Mouse (Mus musculus) E14TG2a.4 (cell line): ENCODE measurements at regions not wholly inside any gene's neighbourhood (a gene's known extent, or its start where the extent isn't known, plus 50 kb on each side); places are given as distances from the start of the nearest gene placed in this dataset.

Experiments used
- H3K27me3 ChIP-seq: 2 replicates; pipeline ENCODE4 v1.6.1; 2014; ENCODE audit warnings: low read length, control low read depth; ENCODE audit not compliant: insufficient read depth
- H3K36me3 ChIP-seq: 2 replicates; pipeline ENCODE4 v1.6.1; 2014; ENCODE audit warnings: low read length, control low read depth; ENCODE audit not compliant: insufficient read depth
- H3K4me1 ChIP-seq: replicated peaks from 2 replicates; pipeline ENCODE4 v1.6.1; 2014; ENCODE audit warnings: low read depth, low read length, control low read depth
- H3K4me3 ChIP-seq: replicated peaks from 2 replicates; pipeline ENCODE4 v1.5.1; 2014; ENCODE audit warnings: mild to moderate bottlenecking, low read length
- H3K9me3 ChIP-seq: 2 replicates; pipeline ENCODE4 v1.6.1; 2014; ENCODE audit warnings: low read length, control low read depth
- CTCF ChIP-seq: conservative IDR thresholded peaks from 2 replicates; pipeline ENCODE4 v1.5.1; 2014; ENCODE audit warnings: low read length
- NANOG ChIP-seq: IDR thresholded peaks from 2 replicates; pipeline ENCODE4 v1.6.1; 2014; ENCODE audit warnings: borderline replicate concordance, low read length, mixed read lengths
- POU5F1 ChIP-seq: IDR thresholded peaks from 2 replicates; pipeline ENCODE4 v1.6.1; 2014; ENCODE audit warnings: low read length, borderline replicate concordance

DNA sequence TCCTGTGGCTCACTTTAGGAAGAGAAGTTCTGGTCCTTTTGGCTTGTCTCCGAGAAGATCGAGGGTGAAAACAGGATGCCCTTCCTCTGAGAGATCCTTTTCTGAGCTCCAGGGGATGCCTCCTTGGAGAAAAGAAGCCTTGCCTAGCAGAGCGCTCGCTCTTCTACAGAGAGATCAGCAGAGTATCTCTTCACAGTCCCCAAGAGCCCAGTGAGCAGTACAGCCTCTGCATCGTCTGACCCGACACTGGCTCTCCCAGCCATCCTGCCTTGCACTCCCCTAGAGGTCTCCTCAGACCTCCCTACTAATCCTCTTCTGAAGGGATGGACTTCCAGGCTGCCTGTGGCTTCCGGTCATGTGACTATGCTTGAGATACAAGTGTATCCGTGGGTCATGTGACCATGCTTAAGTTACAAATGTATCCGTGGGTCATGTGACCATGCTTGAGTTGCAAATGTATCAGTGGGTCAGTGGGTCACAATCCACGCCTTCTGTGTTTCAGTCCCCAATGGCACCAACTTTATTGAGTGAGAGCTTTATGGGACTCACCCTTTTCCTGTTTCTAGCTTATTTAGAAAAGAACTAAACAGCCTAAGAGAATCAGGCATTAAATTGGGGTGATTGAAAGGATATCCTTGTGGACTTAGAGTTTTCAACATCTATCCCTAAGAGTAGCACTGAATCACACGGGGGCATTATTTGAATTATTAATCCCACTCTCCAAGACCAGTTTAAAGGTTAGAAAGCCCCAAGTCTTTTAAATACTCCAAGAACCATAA lies 59.8 kb upstream of the Cpm start:
- Histone ChIP-seq H3K9me3 (peaks cover 9% of the 10 kb centered on the region; the same call in 1 of the 2 replicates), H3K27me3 (peaks cover 46% of the 10 kb centered on the region), H3K36me3 (no peaks in the 10 kb centered on the region), H3K4me1 (peaks cover 15% of the 10 kb centered on the region), H3K4me3 (no peak overlapping the region)
- TF ChIP-seq POU5F1 (no peak), NANOG (no peak), CTCF (no peak)

DNA sequence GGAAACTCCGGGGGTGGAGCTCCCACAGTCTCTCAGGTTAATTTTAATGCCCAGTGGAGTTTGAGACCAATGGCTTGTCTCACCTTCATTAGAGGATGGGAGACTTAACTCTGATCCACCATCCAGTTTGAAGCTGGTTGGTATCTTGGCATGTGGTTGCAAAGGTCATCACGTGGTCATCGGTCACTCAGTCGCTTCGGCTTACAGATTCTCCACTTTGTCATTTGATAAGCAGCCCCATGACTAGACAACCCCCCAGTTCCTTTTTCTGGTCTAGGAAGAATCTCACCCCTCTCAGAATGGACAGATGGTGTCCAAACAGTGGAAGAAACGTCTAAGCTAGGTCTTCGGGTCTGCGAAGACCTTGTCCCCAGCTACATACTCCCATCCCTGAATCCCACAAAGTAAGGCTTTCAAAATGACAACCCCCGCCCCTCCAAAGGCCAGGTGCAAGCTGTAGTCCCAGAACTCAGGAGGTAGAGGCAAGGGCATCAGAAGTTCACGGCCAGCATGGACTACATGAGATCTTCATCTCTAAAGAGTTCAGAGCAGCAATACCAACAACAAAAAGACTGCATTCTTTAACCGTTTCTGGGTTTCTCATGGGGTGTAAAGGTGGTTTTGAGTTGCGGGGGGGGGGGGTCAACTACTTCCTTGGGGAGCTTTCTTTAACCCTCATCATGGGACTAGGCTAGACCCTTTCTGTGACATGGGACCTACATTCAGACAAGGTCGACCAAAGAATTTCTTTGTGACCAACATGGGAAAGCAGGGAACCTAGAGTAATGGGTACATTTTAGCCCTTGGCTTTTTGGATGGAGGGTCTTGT lies 60.6 kb upstream of the Cpm start:
- H3K27me3 ChIP-seq = peaks cover 44% of the 10 kb centered on the region
- H3K36me3 ChIP-seq = no peaks in the 10 kb centered on the region
- H3K4me1 ChIP-seq = peaks cover 15% of the 10 kb centered on the region
- H3K4me3 ChIP-seq = no peak overlapping the region
- H3K9me3 ChIP-seq = peaks cover 9% of the 10 kb centered on the region; the same call in 1 of the 2 replicates
- no peak for TF ChIP-seq NANOG
- TF ChIP-seq CTCF = no peak
- no peak for TF ChIP-seq POU5F1

DNA sequence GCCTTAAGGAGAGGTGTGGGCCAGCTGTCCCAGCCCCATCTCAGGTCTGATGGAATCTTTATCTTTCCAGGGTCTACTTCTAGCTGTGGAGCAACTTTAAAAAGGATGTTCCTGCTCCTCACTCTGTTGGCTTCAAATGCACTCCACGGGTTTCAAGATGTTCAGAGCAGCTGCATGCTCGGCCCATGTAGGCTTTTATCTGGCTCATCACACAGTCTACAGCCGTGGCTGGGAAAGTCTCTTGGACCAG lies 61.2 kb upstream of the Cpm start:
- H3K4me3 ChIP-seq = no peak overlapping the region
- H3K27me3 ChIP-seq = peaks cover 42% of the 10 kb centered on the region
- no peaks in the 10 kb centered on the region for H3K36me3 ChIP-seq
- peaks cover 15% of the 10 kb centered on the region for H3K4me1 ChIP-seq
- TF ChIP-seq CTCF (no peak), POU5F1 (no peak), NANOG (no peak)
- peaks cover 9% of the 10 kb centered on the region; the same call in 1 of the 2 replicates for H3K9me3 ChIP-seq

DNA sequence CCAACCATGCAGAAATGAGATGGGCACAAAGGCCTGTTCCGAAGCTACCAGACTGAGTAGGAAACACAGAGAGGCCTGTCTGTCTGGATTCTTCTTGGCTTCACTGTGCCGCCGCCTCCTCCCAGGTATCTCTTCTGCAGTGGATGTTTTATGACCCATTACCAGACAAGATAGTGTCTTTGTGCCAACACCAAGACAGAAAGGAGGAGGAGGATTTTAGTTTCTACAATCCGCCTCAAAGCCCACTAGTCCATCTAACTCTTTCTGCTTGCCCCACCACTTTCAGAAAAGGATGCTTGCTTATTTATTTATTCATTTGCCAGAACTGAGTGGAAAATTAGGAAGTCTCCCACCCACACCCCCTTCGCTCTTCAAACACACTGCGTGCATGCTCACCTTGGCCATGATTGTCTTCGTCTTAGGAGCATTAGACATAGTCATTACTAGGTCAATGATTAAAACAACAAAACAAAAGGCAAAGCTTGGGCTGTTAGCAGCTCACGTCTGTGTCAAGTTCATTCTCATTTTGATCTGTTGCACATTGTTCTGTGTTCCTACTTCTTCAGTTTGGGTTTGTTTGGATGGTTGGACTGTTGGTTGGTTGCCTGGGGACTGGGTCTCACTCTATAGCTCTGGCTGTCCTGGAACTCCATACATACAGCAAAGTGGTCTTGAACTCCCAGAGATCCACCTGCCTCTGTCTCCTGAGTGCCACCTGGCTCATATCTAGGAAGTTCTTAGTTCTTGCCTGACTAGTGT lies 61.7 kb upstream of the Cpm start:
- H3K27me3 ChIP-seq = peaks cover 37% of the 10 kb centered on the region
- no peaks in the 10 kb centered on the region for H3K36me3 ChIP-seq
- TF ChIP-seq NANOG (no peak), CTCF (no peak), POU5F1 (no peak)
- H3K9me3 ChIP-seq = peaks cover 9% of the 10 kb centered on the region; the same call in 1 of the 2 replicates
- H3K4me1 ChIP-seq = peaks cover 15% of the 10 kb centered on the region
- no peak overlapping the region for H3K4me3 ChIP-seq

DNA sequence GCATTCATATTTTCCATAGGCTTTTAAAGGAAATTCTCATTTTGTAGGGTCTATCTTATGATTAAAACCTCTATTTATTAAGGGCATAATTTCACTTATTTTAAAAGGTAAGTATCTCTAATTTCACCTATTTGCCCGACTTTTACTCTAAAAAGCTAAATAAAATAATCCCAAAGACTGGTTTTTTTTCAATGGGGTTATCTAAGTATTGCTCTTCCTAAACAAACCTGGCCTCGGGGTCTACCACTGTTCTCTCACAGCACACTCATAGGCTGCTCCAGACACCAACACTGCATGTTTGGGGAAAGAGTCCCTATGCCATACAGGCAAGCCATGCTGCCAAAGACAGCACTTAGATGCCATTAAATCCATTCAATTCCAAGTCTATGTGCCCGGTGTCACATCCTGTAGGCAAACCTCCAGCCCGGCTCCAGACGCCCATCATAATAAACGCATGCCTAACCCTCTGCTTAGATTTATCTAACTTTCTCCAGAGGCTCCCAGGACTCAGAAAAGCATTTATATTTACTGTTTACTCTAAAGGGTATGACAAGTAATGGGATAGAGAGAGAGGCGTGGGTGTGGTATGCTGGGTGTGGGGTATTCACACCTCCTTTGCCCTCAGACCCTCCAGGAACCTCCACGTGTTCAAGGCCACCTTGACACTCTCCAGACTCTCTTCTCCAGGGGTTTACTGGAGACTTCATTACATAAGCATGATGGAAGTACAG lies 62.5 kb upstream of the Cpm start:
- Histone ChIP-seq H3K27me3 (peaks cover 30% of the 10 kb centered on the region), H3K4me3 (no peak overlapping the region), H3K36me3 (no peaks in the 10 kb centered on the region), H3K9me3 (peaks cover 9% of the 10 kb centered on the region; the same call in 1 of the 2 replicates), H3K4me1 (peaks cover 9% of the 10 kb centered on the region)
- TF ChIP-seq CTCF = no peak
- no peak for TF ChIP-seq POU5F1
- no peak for TF ChIP-seq NANOG

DNA sequence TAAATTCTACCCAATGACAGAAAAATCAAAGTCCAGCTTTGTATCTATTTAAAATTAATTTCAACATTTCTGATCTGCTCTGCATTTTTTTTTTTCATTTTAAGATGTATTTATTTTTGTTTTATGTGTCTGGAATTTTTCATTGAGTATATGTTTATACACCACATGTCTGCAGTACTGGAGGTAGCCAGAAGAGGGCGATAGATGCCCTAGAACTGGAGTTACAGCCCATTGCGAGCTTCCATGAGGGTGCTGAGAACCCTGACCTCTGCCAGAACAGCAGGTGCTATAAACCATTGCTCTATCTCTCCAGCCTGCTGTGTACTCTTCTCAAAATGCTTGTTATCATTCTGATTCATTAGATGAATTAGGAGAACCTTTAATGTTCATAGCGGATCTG lies 63.1 kb upstream of the Cpm start:
- Histone ChIP-seq H3K36me3 (no peaks in the 10 kb centered on the region), H3K27me3 (peaks cover 25% of the 10 kb centered on the region), H3K9me3 (peaks cover 9% of the 10 kb centered on the region; the same call in 1 of the 2 replicates), H3K4me3 (no peak overlapping the region), H3K4me1 (peaks cover 4% of the 10 kb centered on the region)
- TF ChIP-seq CTCF (peak; percentile 72), POU5F1 (no peak)

DNA sequence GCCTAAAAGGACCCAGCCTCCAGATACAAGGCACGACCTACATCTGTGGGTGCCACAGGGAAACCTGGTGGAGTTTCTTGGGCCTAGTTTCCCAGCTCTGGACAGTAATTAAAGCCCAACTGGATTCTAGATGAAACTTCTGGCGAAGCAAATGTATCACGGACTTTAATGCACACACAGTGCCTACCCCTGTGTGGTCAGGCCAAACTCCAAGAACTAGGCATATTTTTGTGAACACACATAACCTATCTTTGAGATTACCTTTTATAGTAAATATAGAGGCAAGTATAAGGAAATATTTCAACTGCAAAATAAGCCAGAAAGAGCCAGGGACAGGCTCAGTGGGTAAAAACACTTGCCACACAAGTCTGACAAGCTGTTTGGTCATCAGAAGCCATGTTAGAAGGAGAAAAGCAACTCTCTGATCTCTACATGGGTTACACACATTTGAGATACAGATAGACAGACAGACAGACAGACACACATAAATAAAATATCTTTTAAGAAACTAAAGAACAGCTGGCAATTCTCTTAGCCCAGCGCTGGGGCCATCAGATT lies 63.7 kb upstream of the Cpm start:
- H3K4me3 ChIP-seq = no peak overlapping the region
- TF ChIP-seq POU5F1 = no peak
- no peak for TF ChIP-seq NANOG
- no peak for TF ChIP-seq CTCF
- H3K36me3 ChIP-seq = no peaks in the 10 kb centered on the region
- peaks cover 9% of the 10 kb centered on the region; the same call in 1 of the 2 replicates for H3K9me3 ChIP-seq
- H3K4me1 ChIP-seq = no peaks in the 10 kb centered on the region
- H3K27me3 ChIP-seq = peaks cover 21% of the 10 kb centered on the region
